Mouse (Mus musculus) ES-Bruce4 (cell line): ENCODE measurements around the gene Psen1. TPM values are rescaled to one million over a fixed set of nuclear protein-coding genes. Genes with fewer than 3 reads are reported as not detected.

Experiments used
- H3K27ac ChIP-seq: 2 replicates; pipeline ENCODE4 v1.5.1; 2012; ENCODE audit warnings: low read length, inconsistent platforms; ENCODE audit not compliant: insufficient read depth
- H3K27me3 ChIP-seq: 2 replicates; pipeline ENCODE4 v1.6.1; 2012; ENCODE audit warnings: mild to moderate bottlenecking, low read length, inconsistent platforms; ENCODE audit not compliant: control insufficient read depth, poor library complexity, insufficient read depth, severe bottlenecking
- H3K36me3 ChIP-seq: 2 replicates; pipeline ENCODE4 v1.6.1; 2012; ENCODE audit warnings: inconsistent platforms, mild to moderate bottlenecking, low read length, moderate library complexity; ENCODE audit not compliant: control insufficient read depth, poor library complexity, insufficient read depth, severe bottlenecking
- H3K4me1 ChIP-seq: one replicate; pipeline ENCODE4 v1.8.1; 2011; ENCODE audit warnings: low read length; ENCODE audit not compliant: control insufficient read depth, insufficient read depth
- H3K4me3 ChIP-seq: 2 replicates; pipeline ENCODE4 v1.5.1; 2011; ENCODE audit warnings: low read depth, mild to moderate bottlenecking, low read length
- H3K9ac ChIP-seq: 2 replicates; pipeline ENCODE4 v1.6.1; 2012; ENCODE audit warnings: low read depth, mild to moderate bottlenecking, inconsistent platforms; ENCODE audit not compliant: poor library complexity, severe bottlenecking
- H3K9me3 ChIP-seq: replicated peaks from 2 replicates; pipeline ENCODE4 v1.6.1; 2012; ENCODE audit warnings: mild to moderate bottlenecking, low read length, inconsistent platforms; ENCODE audit not compliant: control insufficient read depth, poor library complexity, insufficient read depth, severe bottlenecking
- CTCF ChIP-seq: IDR thresholded peaks from one replicate; pipeline ENCODE4 v1.8.1; 2011; ENCODE audit warnings: low read depth, low read length
- EP300 ChIP-seq: IDR thresholded peaks from 2 replicates; pipeline ENCODE4 v1.6.1; 2011; ENCODE audit warnings: low read depth, low read length; ENCODE audit not compliant: insufficient read depth
- POLR2A ChIP-seq: IDR thresholded peaks from one replicate; pipeline ENCODE4 v1.8.1; 2011; ENCODE audit warnings: low read length; ENCODE audit not compliant: insufficient read depth
- polyA plus RNA-seq: library from polyadenylated mRNA; stranded (reverse); fragments of >200 nt; gene quantifications from 2 replicates; pipeline ENCODE4 v1.2.4, GENCODE M21; 2011; ENCODE audit warnings: low read depth; ENCODE audit not compliant: missing spikeins, insufficient read depth, insufficient read length

The Psen1 gene
- polyA plus RNA-seq, 1 experiment, result 49.5 TPM

- H3K27ac ChIP-seq, result no peak overlapping the region
- no peaks in the 10 kb centered on the region for H3K27me3 ChIP-seq
- no peaks in the 10 kb centered on the region for H3K9me3 ChIP-seq
- TF ChIP-seq CTCF, result no peak
- TF ChIP-seq EP300, result no peak
- no peak for TF ChIP-seq POLR2A
- H3K36me3 ChIP-seq, result no peaks in the 10 kb centered on the region
- no peaks in the 10 kb centered on the region for H3K4me1 ChIP-seq
- H3K9ac ChIP-seq, result peak overlapping the region; percentile 41
- peak overlapping the region; percentile 30 for H3K4me3 ChIP-seq
Measured at GRCm38 (mm10) chr12:83764044-83764365, 76.1 kb downstream of the Psen1 start.

GRCm38 (mm10) chr12:83764519-83764918, 76.6 kb downstream of the Psen1 start:
- H3K4me1 ChIP-seq, result no peaks in the 10 kb centered on the region
- H3K27me3 ChIP-seq, result no peaks in the 10 kb centered on the region
- TF ChIP-seq POLR2A (no peak), EP300 (no peak), CTCF (no peak)
- no peak overlapping the region for H3K27ac ChIP-seq
- no peaks in the 10 kb centered on the region for H3K36me3 ChIP-seq
- H3K4me3 ChIP-seq, result no peak overlapping the region
- no peak overlapping the region for H3K9ac ChIP-seq
- no peaks in the 10 kb centered on the region for H3K9me3 ChIP-seq

- Histone ChIP-seq H3K4me1 (no peaks in the 10 kb centered on the region), H3K9me3 (no peaks in the 10 kb centered on the region), H3K27me3 (no peaks in the 10 kb centered on the region), H3K9ac (no peak overlapping the region), H3K27ac (no peak overlapping the region), H3K4me3 (no peak overlapping the region), H3K36me3 (no peaks in the 10 kb centered on the region)
- TF ChIP-seq POLR2A (no peak), EP300 (no peak)
Measured at GRCm38 (mm10) chr12:83765965-83766603, 78.1 kb downstream of the Psen1 start.

GRCm38 (mm10) chr12:83767833-83768232, 79.9 kb downstream of the Psen1 start:
- Histone ChIP-seq H3K9me3 (no peaks in the 10 kb centered on the region), H3K4me1 (no peaks in the 10 kb centered on the region), H3K27ac (no peak overlapping the region), H3K27me3 (no peaks in the 10 kb centered on the region), H3K36me3 (no peaks in the 10 kb centered on the region), H3K9ac (no peak overlapping the region), H3K4me3 (no peak overlapping the region)
- TF ChIP-seq CTCF (no peak), POLR2A (no peak), EP300 (no peak)

GRCm38 (mm10) chr12:83768235-83768899, 80.4 kb downstream of the Psen1 start:
- Histone ChIP-seq H3K9ac (no peak overlapping the region), H3K36me3 (no peaks in the 10 kb centered on the region), H3K4me3 (no peak overlapping the region), H3K27me3 (no peaks in the 10 kb centered on the region), H3K9me3 (no peaks in the 10 kb centered on the region), H3K27ac (no peak overlapping the region), H3K4me1 (no peaks in the 10 kb centered on the region)
- TF ChIP-seq POLR2A, result no peak
- TF ChIP-seq CTCF, result no peak
- no peak for TF ChIP-seq EP300

- Histone ChIP-seq H3K4me3 (peak overlapping the region; percentile 17; the same call in 1 of the 2 replicates), H3K9me3 (no peaks in the 10 kb centered on the region), H3K4me1 (no peaks in the 10 kb centered on the region), H3K9ac (peak overlapping the region; percentile 28; the same call in 1 of the 2 replicates), H3K36me3 (no peaks in the 10 kb centered on the region), H3K27me3 (no peaks in the 10 kb centered on the region), H3K27ac (no peak overlapping the region)
- TF ChIP-seq POLR2A, result no peak
- no peak for TF ChIP-seq EP300
- peak; percentile 80 for TF ChIP-seq CTCF
Measured at GRCm38 (mm10) chr12:83770418-83771256, 82.7 kb downstream of the Psen1 start.
